Mouse (Mus musculus) kidney, postnatal 10 days (tissue): ENCODE results near the gene Atg4b.
A peak's percentile ranks its signal among the peaks of the same experiment; 100 is the strongest.

Experiments
- DNase-seq: peaks from one replicate; pipeline ENCODE4 v3.0.0; 2021; ENCODE audit warnings: mixed read lengths

The Atg4b gene

GRCm38 (mm10) chr1:93751290-93751689 lies at the start of gene Atg4b:
TSS of gene Atg4b (plus strand) at chr1:93751500.
- no peak for DNase-seq

GRCm38 (mm10) chr1:93702106-93702505 lies 49.2 kb upstream of the Atg4b start:
- DNase-seq: no peak

GRCm38 (mm10) chr1:93703472-93704048 lies 47.7 kb upstream of the Atg4b start:
- no peak for DNase-seq

GRCm38 (mm10) chr1:93704341-93704740 lies 47.0 kb upstream of the Atg4b start:
- no peak for DNase-seq

GRCm38 (mm10) chr1:93705389-93705788 lies 45.9 kb upstream of the Atg4b start:
- no peak for DNase-seq

- no peak for DNase-seq
Measured at GRCm38 (mm10) chr1:93716166-93716565, 35.1 kb upstream of the Atg4b start.

- DNase-seq: no peak
Measured at GRCm38 (mm10) chr1:93721557-93721956, 29.7 kb upstream of the Atg4b start.

- no peak for DNase-seq
Measured at GRCm38 (mm10) chr1:93724623-93725022, 26.7 kb upstream of the Atg4b start.

- DNase-seq: no peak
Measured at GRCm38 (mm10) chr1:93725665-93726064, 25.6 kb upstream of the Atg4b start.

- DNase-seq: no peak
Measured at GRCm38 (mm10) chr1:93726116-93726515, 25.2 kb upstream of the Atg4b start.

GRCm38 (mm10) chr1:93726974-93727373 lies 24.3 kb upstream of the Atg4b start:
- peak; percentile 76 for DNase-seq

GRCm38 (mm10) chr1:93731103-93731502 lies 20.2 kb upstream of the Atg4b start:
- no peak for DNase-seq

GRCm38 (mm10) chr1:93731880-93732281 lies 19.4 kb upstream of the Atg4b start:
- DNase-seq: no peak

GRCm38 (mm10) chr1:93735859-93736258 lies 15.4 kb upstream of the Atg4b start:
- no peak for DNase-seq

GRCm38 (mm10) chr1:93737711-93738110 lies 13.6 kb upstream of the Atg4b start:
- no peak for DNase-seq

GRCm38 (mm10) chr1:93740671-93741070 lies 10.6 kb upstream of the Atg4b start:
- DNase-seq: no peak

GRCm38 (mm10) chr1:93741987-93742386 lies 9.3 kb upstream of the Atg4b start:
- no peak for DNase-seq

GRCm38 (mm10) chr1:93742910-93743309 lies 8.4 kb upstream of the Atg4b start:
- DNase-seq: no peak

GRCm38 (mm10) chr1:93746179-93746578 lies 5.1 kb upstream of the Atg4b start:
- no peak for DNase-seq

- DNase-seq: no peak
Measured at GRCm38 (mm10) chr1:93748539-93748938, 2.8 kb upstream of the Atg4b start.

- no peak for DNase-seq
Measured at GRCm38 (mm10) chr1:93753911-93754572, 2.7 kb downstream of the Atg4b start.

- peak; percentile 96 for DNase-seq
Measured at GRCm38 (mm10) chr1:93754573-93755290, 3.4 kb downstream of the Atg4b start, which contains the start of gene Thap4. TSS of gene Thap4 (minus strand) at chr1:93754864.

- DNase-seq: no peak
Measured at GRCm38 (mm10) chr1:93755291-93755610, 4.0 kb downstream of the Atg4b start.

- no peak for DNase-seq
Measured at GRCm38 (mm10) chr1:93755618-93756017, 4.3 kb downstream of the Atg4b start.
